Mouse (Mus musculus): ENCODE measurements at regions not wholly inside any gene's neighbourhood (a gene's known extent, or its start where the extent isn't known, plus 50 kb on each side); places are given as distances from the start of the nearest gene placed in this dataset.

- DNase-seq (ENCODE audit: low read depth, low spot score) = no peak
Observed at GRCm38 (mm10) chr14:83232262-83232661, 1211.1 kb upstream of the Pcdh17 start.

GRCm38 (mm10) chr14:83246891-83247290 is 1196.5 kb upstream of the Pcdh17 start:
- peak; percentile 90 for DNase-seq (ENCODE audit: low read depth, low spot score)

GRCm38 (mm10) chr14:83247405-83247804 is 1196.0 kb upstream of the Pcdh17 start:
- peak; percentile 19 for DNase-seq (ENCODE audit: low read depth, low spot score)

- DNase-seq (ENCODE audit: low read depth, low spot score) = no peak
Observed at GRCm38 (mm10) chr14:83252922-83253321, 1190.4 kb upstream of the Pcdh17 start.

- peak; percentile 2 for DNase-seq (ENCODE audit: low read depth, low spot score)
Observed at GRCm38 (mm10) chr14:83302599-83302998, 1140.8 kb upstream of the Pcdh17 start.

GRCm38 (mm10) chr14:83320773-83321172 is 1122.6 kb upstream of the Pcdh17 start:
- no peak for DNase-seq (ENCODE audit: low read depth, low spot score)

GRCm38 (mm10) chr14:83363153-83363552 is 1080.2 kb upstream of the Pcdh17 start:
- peak; percentile 44 for DNase-seq (ENCODE audit: low read depth, low spot score)

All from brain, adult 2 months (tissue).